Mouse (Mus musculus) gastrocnemius, postnatal 14 days (tissue): ENCODE data around the gene Mpv17l. TPM values are rescaled to one million over a fixed set of nuclear protein-coding genes. Genes with fewer than 3 reads are reported as not detected.
A peak's percentile ranks its signal among the peaks of the same experiment; 100 is the strongest.
"Not testable (repeated sequence)": the region's sequence is repeated elsewhere in the genome, so short reads cannot be mapped to it uniquely, and the experiment has no call there.

Experiments
- DNase-seq: peaks from one replicate; pipeline ENCODE4 v3.0.0; 2021; ENCODE audit warnings: mixed read lengths
- intact Hi-C: fragments of 180-260 bp; cut with DNase I; formaldehyde crosslinking; loops from one replicate; pipeline ENCODE4 v1.15.1; 2025; ENCODE audit warnings: low total_unique reads
- total RNA-seq, 2 experiments: library from RNA; stranded (reverse); gene quantifications; 2 replicates each; pipeline ENCODE4 v1.2.3; 2021

Mpv17l gene
- total RNA-seq, 2 experiments from 2014 or later, result 2.8 to 2.9 TPM

DNA sequence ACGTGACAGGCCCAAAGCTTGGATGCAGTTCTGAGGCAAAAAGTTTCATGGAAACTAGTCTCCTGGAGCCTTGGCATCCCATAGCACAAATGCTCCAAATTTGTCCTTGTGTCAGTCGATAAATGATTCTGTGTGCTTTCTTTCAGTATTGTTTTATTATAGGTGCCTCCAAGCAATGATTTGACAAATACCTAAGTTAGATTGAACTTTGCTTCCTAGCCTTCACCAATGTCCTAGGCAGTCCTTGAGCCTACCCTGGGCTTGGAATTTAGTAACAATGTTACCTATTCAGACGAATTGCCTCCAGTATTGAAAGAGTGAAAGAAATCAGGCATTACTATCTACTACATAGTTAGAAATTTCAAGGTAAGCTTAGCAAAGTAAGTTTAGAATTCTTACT is 19.5 kb downstream of the Mpv17l start:
- intact Hi-C loops, DNase-seq: not testable (repeated sequence)

DNA sequence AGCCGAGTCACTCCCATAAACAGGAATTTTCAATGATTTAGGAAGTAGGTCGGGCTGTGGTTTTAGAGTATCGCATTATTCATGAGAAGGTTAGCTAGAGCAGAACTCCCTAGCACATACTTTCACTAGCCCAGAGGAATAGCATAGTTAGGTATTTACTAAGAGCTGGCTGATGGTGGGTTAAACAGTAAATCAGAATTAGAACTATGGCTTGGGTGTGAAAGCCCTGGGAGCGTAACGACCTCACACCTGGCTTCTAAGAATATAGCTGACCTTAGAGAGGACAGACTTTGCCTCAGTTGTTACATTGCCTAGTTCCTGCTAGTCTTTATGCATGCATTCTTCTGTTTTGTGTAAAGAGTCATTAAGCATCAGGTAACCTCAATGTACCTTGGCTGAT is 20.0 kb downstream of the Mpv17l start:
- DNase-seq, intact Hi-C loops: not testable (repeated sequence)

DNA sequence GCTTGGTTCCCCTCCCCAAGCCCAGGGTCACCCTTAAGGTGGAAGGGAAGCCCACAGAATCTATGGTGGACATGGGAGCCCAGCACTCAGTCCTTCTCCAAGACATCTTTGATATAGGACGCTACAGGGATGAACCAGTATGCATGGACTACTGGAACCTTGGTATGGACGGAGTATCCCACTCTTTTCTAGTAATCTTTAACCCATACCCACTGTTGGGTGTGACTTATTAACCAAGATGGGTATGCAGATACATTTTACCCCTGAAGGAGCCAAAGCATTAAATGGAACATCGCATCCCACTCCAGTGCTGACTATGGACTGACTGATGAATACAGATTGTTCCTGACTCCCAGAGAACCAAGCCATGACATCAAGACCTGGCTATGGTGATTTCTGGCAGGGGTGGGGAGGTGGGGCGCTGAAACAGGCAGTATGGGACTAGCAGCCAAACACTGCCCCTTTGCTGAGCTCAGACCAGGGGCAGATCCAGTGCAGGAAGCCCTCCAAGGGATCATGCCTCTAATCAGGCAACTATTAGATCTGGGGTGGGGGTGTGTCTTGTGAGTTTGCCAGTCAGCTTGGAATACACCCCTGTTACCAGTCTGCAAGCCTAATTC is 24.6 kb downstream of the Mpv17l start:
- intact Hi-C loops, result no loop called here
- DNase-seq, result no peak

DNA sequence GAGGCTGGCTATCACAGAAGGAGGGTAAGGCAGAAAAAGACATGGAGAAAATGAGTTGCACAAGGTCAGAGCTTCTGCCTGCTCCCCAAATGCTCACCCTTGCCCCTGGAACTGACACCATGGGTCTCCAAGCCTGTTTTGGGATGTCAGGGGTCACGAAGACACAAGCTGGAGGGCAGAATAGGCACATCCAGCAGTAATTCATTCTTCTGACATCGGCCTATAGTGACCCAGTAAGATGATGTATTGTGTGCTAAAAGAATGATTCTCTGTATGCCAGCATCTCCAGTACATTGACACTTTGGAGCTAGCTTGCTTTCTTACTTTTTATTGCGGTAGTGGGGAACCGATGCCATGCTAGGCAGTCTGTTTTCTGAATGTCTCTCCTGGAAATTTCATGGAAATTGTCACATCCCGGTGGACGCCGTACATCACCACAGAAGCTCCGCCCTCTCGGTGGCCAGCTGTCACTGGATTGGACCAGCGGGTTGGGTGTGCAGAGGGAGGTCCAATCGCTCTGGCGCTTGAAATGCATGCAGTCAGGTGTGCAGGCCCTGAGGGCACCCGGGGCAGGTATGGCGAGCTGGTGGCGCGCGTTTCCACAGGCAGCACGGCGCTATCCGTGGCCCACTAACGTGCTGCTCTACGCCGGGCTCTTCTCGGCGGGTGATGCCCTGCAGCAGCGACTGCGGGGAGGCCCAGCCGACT is 37.3 kb downstream of the Mpv17l start:
- peak; percentile 45 for DNase-seq
- intact Hi-C loops, result no loop called here

DNA sequence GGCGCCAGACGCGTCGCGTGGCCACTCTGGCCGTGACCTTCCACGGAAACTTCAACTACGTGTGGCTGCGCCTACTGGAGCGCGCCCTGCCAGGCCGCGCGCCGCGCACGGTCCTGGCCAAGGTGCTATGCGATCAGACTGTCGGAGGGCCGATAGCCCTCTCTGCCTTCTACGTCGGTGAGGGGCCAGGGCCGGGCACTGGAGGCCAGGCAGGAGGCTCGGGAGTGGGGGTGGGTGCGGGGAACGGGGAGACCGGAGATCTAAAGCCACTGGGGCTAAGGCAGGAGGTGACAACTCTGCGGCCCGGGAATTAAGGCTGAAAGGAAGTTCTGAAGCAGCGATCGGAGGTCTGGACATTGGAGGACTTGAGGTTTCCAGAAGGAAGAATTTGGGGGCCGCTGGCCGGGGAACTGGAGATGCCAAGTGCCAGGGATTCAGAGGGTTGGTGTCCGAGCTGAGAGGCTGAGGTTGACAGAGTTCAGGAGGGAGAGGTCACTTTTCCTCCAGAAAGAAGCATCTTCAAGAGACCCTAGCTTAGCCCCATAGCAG is 38.0 kb downstream of the Mpv17l start:
- intact Hi-C loops, result no loop called here
- DNase-seq, result peak; percentile 23

DNA sequence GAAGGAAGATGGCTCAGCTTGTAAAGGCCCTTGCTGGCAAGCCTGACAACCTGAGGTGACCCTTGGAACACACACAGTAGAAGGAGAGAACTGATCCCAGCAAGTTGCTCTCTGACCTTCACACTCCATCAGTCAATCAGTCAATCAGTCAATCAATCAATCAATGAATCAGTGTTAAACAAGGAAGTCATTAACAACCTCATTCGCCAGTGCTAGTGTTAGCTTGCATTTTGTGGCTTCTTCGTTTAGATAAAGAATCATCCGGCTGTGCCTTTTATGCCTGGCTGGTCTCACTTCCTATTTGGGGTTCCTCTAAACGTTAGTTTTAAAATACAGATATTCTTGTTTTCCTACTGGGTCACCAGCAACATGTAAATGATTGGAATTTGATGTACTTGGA is 41.2 kb downstream of the Mpv17l start:
- intact Hi-C loops, result no loop called here

DNA sequence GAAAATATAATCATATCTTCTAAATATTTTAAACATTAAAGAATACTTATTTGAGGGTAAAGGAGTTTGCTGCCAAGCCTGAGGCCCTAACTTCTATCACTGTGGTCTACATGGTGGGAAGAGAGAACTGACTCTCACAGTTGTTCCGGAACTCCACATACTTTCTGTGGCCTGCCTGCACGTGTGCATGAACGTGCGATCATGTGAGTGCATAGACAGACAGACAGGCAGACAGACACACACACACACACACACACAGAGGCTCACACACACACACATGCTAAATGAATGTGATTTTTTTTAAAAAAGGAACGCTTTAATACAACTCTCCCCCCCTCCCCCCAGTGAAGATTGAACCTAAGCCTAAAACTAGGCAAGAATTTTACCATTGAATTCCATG is 41.8 kb downstream of the Mpv17l start:
- no peak for DNase-seq
- intact Hi-C loops, result no loop called here

More for the DNA sequence above, 41.2 kb downstream of the Mpv17l start:
- DNase-seq, result no peak

DNA sequence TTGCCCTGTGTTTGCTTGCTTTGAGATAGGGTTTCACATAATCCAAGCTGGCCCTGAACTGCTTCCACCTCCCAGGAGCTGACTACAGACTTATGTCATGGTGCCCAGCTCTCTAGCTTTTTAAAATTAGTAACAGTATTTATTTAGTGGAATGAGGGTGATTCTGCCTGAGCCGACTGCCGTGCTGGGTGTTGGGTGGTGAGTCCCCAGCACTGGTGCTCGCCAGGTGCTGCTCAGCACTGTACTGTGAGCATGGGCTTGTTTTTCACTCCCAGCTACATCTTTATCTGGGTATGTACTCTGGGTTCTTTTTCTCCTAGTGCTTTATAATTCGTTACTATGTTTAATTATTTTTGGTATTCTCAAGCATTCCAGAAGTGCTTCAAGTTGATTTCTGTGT is 42.2 kb downstream of the Mpv17l start:
- intact Hi-C loops, result no loop called here
- peak; percentile 12 for DNase-seq

DNA sequence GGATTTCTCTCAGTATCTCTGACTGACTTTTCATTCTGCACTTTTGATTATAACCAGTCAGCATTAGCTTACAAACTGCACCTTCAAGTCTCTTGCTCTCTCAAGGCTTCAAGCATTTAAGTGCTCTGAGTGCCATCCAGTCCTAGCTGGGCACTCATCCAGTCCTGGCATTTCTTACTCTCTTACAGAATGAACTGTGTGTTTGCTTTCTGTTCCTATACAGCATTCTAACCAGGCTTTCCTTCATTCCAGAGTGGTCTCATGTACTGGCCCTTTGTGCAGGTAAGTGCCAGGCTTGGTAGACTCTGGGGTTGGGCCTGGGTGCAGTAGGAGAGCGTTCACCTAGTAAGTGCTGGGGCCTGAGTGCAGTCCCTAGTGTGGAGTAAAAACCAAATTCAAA is 43.3 kb downstream of the Mpv17l start:
- DNase-seq, result no peak
- intact Hi-C loops, result no loop called here

DNA sequence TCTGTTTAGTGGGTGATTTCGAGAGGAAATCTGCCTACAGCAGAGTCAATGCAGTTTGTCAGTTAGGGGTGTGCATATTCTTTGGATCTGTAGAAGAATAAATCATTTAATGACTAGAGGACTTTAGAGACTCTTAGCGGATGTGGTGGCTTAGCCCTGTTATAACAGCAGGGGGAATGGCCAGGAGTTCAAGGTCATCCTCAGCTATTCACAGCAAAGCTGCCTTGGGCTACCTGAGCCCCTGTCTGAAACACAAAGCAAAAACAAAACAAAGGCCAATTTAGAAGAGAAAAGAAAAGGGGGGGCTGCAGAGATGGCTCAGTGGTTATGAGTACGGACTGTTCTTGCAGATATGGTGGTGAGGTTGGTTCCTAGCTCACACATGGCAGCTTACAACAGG is 48.3 kb downstream of the Mpv17l start:
- intact Hi-C loops, result no loop called here
- no peak for DNase-seq

DNA sequence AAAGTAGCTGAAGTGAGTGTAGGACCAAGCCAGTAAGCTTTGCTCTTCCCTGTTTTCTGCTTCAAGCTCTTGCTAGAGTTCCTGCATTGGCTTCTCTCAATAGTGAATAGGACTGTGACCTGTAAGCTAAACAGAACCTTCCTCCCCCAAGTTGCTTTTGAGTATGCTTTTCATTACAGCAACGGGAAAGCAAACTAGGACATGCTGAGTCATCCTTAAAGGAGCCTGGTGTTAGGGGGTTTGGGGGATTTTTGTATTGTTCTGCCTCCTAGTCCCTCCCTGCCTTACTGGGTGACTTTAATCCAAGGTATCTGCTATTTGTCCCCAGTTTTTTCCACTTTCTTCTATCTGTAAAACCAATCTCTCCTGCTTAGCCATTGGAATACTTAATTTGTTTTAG is 59.1 kb downstream of the Mpv17l start:
- no peak for DNase-seq
- intact Hi-C loops, result no loop called here

DNA sequence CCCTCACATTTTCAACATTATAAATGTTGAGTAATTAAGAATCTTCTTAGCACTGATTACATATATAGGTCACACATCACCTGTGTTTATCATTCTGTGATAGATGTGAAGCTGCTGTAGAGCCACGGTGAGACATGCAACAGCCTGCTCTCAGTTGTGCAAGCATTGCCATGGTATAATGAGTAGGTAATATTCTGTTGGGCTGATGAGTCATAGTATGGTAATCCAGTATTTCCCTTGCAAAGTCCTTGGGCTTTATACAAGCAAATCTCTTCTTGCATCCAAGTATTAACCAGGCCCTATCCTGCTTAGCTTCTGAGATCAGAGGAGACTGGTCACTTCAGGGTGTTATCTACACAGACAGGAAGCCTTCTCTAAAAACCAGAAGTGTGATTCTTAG is 66.1 kb downstream of the Mpv17l start:
- intact Hi-C loops, result no loop called here
- no peak for DNase-seq

DNA sequence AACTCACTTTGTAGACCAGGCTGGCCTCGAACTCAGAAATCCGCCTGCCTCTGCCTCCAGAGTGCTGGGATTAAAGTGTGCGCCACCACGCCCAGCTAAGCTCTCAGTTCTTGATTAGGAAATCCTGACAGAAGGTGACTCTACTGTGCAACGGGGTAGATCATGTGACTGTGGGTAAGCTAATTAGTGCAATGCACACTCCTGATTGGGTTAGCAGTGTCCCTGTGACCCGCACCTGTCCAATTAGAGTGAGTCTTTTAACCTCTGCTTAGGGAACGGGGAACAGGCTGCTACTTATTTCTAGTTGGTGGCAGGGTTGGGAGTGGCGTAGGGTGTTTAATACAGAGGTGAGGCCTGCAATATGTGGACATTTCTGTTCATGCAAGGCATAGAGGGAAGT is 69.1 kb downstream of the Mpv17l start:
- no peak for DNase-seq
- intact Hi-C loops, result no loop called here

DNA sequence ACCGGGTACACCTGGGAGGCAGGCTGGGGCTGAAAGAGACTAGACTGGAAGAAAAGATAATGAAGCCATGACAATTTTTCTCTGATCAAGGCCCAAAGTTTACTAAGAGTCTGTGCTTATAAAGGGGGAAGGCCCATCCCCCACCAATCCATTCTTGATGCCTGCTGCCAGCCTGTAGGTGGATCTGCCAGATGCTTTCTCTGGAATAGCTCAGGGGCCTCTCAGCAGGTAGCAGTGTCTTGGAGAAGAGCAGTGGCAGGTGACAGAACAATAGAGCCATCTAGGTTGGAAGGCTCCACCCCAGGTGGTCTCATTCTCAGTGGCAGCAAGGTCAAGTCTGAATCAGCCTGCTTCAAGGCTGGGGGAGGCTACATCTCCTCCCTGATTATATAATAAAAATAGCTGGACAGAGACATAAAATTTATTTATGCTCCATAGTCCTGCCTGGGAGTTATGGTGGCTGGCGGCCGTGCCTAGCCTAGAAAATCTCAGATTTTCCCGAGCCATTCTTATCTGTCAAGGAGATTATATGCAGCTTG is 73.5 kb downstream of the Mpv17l start:
- DNase-seq, intact Hi-C loops: not testable (repeated sequence)

DNA sequence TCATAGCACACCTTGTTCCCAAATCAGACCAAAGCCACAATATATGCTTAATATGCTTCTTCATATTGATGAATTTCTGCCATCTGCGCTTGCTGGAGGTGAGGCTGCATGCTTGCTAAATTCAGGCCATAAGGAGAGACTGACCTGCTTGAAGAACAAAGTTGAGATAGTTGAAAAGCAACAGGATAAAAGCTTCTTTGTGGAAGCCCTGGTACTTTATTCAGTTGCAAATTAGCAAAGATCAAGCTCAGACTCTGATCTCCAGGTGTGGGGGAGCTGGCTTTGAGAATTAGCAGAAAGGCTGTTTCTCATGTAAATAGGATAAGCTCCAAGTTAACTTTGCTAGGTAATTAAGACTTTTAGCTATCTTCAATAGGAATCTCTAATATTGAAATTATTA is 74.1 kb downstream of the Mpv17l start:
- intact Hi-C loops, DNase-seq: not testable (repeated sequence)

DNA sequence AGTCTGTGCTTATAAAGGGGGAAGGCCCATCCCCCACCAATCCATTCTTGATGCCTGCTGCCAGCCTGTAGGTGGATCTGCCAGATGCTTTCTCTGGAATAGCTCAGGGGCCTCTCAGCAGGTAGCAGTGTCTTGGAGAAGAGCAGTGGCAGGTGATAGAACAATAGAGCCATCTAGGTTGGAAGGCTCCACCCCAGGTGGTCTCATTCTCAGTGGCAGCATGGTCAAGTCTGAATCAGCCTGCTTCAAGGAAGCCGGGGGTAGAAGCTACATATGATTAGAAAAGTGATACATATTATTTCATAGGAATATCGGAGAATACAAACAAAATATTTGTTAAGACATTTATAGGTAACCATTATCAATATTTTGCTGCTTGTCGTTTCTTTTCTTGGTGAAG is 78.8 kb downstream of the Mpv17l start:
- DNase-seq, intact Hi-C loops: not testable (repeated sequence)

DNA sequence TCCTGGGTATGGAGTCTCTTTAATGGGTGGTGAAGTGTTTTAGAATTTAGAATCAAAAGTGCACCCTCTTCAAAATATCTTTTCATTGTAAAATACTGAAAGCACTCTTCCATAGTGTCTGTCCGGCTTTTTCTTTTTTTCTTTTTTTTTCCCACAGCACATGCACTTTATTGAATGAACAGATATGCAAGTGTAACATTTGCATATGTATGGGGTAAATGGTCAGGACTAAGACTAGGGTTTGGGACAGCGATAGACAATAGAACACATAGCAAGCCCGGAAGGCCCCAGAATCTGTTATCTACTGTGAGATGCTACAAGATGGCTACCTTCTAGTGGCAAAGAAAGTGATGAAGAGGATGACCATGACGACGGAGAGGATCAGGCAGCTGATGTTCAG is 80.2 kb downstream of the Mpv17l start:
- intact Hi-C loops, result no loop called here
- no peak for DNase-seq

DNA sequence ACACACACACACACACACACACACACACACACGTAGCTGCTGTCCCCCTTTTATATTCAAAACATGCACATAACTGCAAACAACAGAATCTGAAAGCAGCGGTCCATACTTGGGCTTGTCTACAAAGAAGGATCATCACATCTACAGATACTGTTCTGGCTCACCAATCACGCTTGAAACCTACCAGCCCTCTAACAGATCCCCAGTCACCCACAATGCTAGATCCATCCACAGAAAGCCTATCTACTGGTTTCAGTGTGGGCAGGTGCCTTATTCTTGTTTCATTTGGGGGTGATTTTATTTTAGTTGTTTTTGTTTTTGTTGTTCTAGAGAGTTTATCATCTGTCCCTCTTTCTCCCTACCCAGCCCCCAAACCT is 83.2 kb downstream of the Mpv17l start:
- DNase-seq, result no peak
- intact Hi-C loops, result no loop called here

DNA sequence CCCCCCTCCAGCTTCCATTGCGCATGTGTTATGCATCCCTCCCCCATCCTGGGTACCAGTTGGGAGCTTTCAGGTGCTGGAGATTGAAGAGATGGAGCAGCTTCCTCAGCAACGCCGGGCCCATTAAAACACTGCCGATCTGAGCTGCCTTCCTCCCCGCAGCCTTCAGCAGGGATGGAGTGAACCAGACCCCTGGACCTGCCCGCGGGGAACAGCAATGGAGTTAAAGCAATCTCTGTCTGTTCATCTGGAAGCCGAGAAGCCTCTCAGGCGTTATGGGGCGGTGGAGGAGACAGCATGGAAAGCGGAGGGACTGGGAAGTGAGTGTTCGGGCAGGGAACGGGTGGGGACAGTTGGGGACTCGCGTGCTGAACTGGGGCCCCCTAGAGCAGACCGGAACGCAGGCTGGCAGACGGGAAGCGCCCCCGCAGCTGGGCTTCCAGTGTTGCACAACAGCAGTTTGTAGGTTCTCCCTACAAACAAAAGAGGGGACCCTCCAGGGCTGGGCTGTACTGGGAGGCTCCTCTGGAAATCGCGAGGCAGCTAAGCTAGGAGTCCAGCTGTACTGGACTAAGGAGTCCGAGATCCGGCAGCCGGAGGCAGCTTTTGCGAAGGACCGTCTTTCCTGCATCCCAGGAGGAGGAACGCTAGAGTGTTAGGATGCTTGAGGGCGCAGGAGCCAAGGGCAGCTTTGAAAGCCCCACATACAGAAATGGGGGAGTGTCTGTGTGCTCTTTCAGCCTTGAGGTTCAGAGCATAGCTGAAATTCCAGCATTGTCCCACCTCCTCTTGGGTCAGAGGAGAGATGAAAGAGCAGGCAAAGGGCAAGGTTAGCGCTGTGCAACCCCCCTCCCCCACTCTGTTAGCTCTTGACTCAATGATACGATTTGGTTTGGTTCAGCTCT is 83.9 kb downstream of the Mpv17l start, which contains the start of the genes 2900011O08Rik and Ifitm7:
TSS of gene 2900011O08Rik (plus strand) at position 31 of the 905 bp plus-strand sequence.
TSS of gene Ifitm7 (minus strand) at position 315 of the 905 bp plus-strand sequence.
- intact Hi-C loops, result no loop called here

More for the DNA sequence above, 83.9 kb downstream of the Mpv17l start, which contains the start of the genes 2900011O08Rik and Ifitm7:
- no peak for DNase-seq
